In genomic region chr9:21926155-21926554, GRCm38 (mm10) we compare ENCODE assay signal across 8 mouse cellular contexts. TPM values are rescaled to one million over a fixed set of nuclear protein-coding genes. Genes with fewer than 3 reads are reported as not detected.
A peak's percentile ranks its signal among the peaks of the same experiment; 100 is the strongest.
DNase-seq lines count a peak whose midpoint lies in the region; ATAC-seq and TF ChIP-seq lines count a peak whose summit lies in the region.

No protein-coding gene starts in this region.

- DNase-seq in adrenal gland, postnatal 14 days, result peak; percentile 74
- DNase-seq in liver, embryonic 11.5 days (ENCODE audit: low spot score), result no peak
- no peak for DNase-seq in cerebellum, adult 9-10 months
- no peak for DNase-seq in thymus, postnatal 36 days

- 80% methylated on average over 6 of the region's 6 CpGs for WGBS in hindbrain, embryonic 13.5 days
- WGBS in liver, embryonic 11.5 days, result 66% methylated on average over 6 of the region's 6 CpGs
- 81% methylated on average over 6 of the region's 6 CpGs for WGBS in neural tube, embryonic 13.5 days

- no peak for TF ChIP-seq CTCF in E14TG2a.4 (conservative IDR thresholded peaks at IDR 0.05; ENCODE audit: low read length)

- H3K27ac ChIP-seq in hindbrain, embryonic 13.5 days, result no peak overlapping the region
- H3K27ac ChIP-seq in liver, embryonic 11.5 days (ENCODE audit: low read depth, low read length), result no peak overlapping the region
- H3K27ac ChIP-seq in neural tube, embryonic 13.5 days (replicated peaks), result no peak overlapping the region

- peak overlapping the region; percentile 73 for H3K9ac ChIP-seq in hindbrain, embryonic 13.5 days
- H3K9ac ChIP-seq in liver, embryonic 11.5 days (ENCODE audit: low read depth, low read length), result no peak overlapping the region
- H3K9ac ChIP-seq in neural tube, embryonic 13.5 days, result peak overlapping the region; percentile 79

- ATAC-seq in hindbrain, embryonic 13.5 days (ENCODE audit: low FRiP score), result no peak
- no peak for ATAC-seq in liver, embryonic 11.5 days (replicated peaks; ENCODE audit: low FRiP score)
- ATAC-seq in neural tube, embryonic 13.5 days (ENCODE audit: low read depth), result no peak
- ATAC-seq in megakaryocyte-erythroid progenitor cell, adult 5-6 weeks (replicated peaks; ENCODE audit: low FRiP score, low TSS enrichment, poor library complexity, severe bottlenecking), result no peak

- H3K4me3 ChIP-seq in E14TG2a.4 (replicated peaks; ENCODE audit: low read length), result peak overlapping the region; percentile 87
- H3K4me3 ChIP-seq in hindbrain, embryonic 13.5 days, result peak overlapping the region; percentile 48
- H3K4me3 ChIP-seq in liver, embryonic 11.5 days (ENCODE audit: low read depth, low read length), result peak overlapping the region; percentile 56; the same call in 1 of the 2 replicates
- H3K4me3 ChIP-seq in neural tube, embryonic 13.5 days, result peak overlapping the region; percentile 52

- peaks cover 53% of the 10 kb centered on the region for H3K4me1 ChIP-seq in E14TG2a.4 (replicated peaks; ENCODE audit: low read depth, low read length)
- H3K4me1 ChIP-seq in hindbrain, embryonic 13.5 days (replicated peaks), result peaks cover 16% of the 10 kb centered on the region
- peaks cover 14% of the 10 kb centered on the region for H3K4me1 ChIP-seq in liver, embryonic 11.5 days (replicated peaks; ENCODE audit: control insufficient read depth, insufficient read depth, low read length)
- H3K4me1 ChIP-seq in neural tube, embryonic 13.5 days (replicated peaks), result peaks cover 16% of the 10 kb centered on the region

- peaks cover 47% of the 10 kb centered on the region for H3K36me3 ChIP-seq in E14TG2a.4 (ENCODE audit: insufficient read depth, low read length)
- peaks cover 5% of the 10 kb centered on the region for H3K36me3 ChIP-seq in hindbrain, embryonic 13.5 days
- no peaks in the 10 kb centered on the region for H3K36me3 ChIP-seq in liver, embryonic 11.5 days (ENCODE audit: control insufficient read depth, insufficient read depth, low read length)
- H3K36me3 ChIP-seq in neural tube, embryonic 13.5 days, result peaks cover 7% of the 10 kb centered on the region; the same call in 1 of the 2 replicates

- H3K9me3 ChIP-seq in E14TG2a.4 (ENCODE audit: low read length), result no peaks in the 10 kb centered on the region
- H3K9me3 ChIP-seq in hindbrain, embryonic 13.5 days, result no peaks in the 10 kb centered on the region
- H3K9me3 ChIP-seq in liver, embryonic 11.5 days (ENCODE audit: control insufficient read depth, low read length), result no peaks in the 10 kb centered on the region
- H3K9me3 ChIP-seq in neural tube, embryonic 13.5 days, result no peaks in the 10 kb centered on the region

- no peaks in the 10 kb centered on the region for H3K27me3 ChIP-seq in E14TG2a.4 (ENCODE audit: insufficient read depth, low read length)
- no peaks in the 10 kb centered on the region for H3K27me3 ChIP-seq in hindbrain, embryonic 13.5 days
- H3K27me3 ChIP-seq in liver, embryonic 11.5 days (replicated peaks; ENCODE audit: control insufficient read depth, insufficient read depth, low read length), result no peaks in the 10 kb centered on the region
- H3K27me3 ChIP-seq in neural tube, embryonic 13.5 days, result no peaks in the 10 kb centered on the region

- H3K4me2 ChIP-seq in hindbrain, embryonic 13.5 days, result peak overlapping the region; percentile 71
- peak overlapping the region; percentile 68 for H3K4me2 ChIP-seq in liver, embryonic 11.5 days
- H3K4me2 ChIP-seq in neural tube, embryonic 13.5 days, result peak overlapping the region; percentile 67

RNA-seq across cellular contexts. Expression of gene Ccdc159, which starts 1.1 kb away (rescaled TPM):
- 6.5 and 8.5 TPM in 2 replicates for total RNA-seq in adrenal gland, postnatal 14 days (2021)
- polyA plus RNA-seq in hindbrain, embryonic 13.5 days (2015; fragmentation: Nextera tagmentation; extraction: Ambion mirVana), result 8.9 and 10.4 TPM in 2 replicates
- 2.2 and 2.9 TPM in 2 replicates for polyA plus RNA-seq in liver, embryonic 11.5 days (2014; fragmentation: Nextera tagmentation; extraction: Ambion mirVana)
- polyA plus RNA-seq in neural tube, embryonic 13.5 days (2015; fragmentation: Nextera tagmentation; extraction: Ambion mirVana), result 7.6 and 8.3 TPM in 2 replicates
- not detected in 2 replicates for total RNA-seq in megakaryocyte-erythroid progenitor cell, adult 5-6 weeks (2014; fragmentation: Nextera tagmentation)
- 0.46 TPM in 1 of 2 replicates, not detected in the other for total RNA-seq in megakaryocyte-erythroid progenitor cell, adult 5-6 weeks (2017)

RNA-seq across cellular contexts. Expression of gene Tmem205, which starts 1.2 kb away (rescaled TPM):
- 203 and 258 TPM in 2 replicates for total RNA-seq in adrenal gland, postnatal 14 days (2021)
- polyA plus RNA-seq in hindbrain, embryonic 13.5 days (2015; fragmentation: Nextera tagmentation; extraction: Ambion mirVana), result 47.1 and 48.2 TPM in 2 replicates
- polyA plus RNA-seq in liver, embryonic 11.5 days (2014; fragmentation: Nextera tagmentation; extraction: Ambion mirVana), result 45.0 and 51.0 TPM in 2 replicates
- 41.7 and 47.4 TPM in 2 replicates for polyA plus RNA-seq in neural tube, embryonic 13.5 days (2015; fragmentation: Nextera tagmentation; extraction: Ambion mirVana)
- total RNA-seq in megakaryocyte-erythroid progenitor cell, adult 5-6 weeks (2014; fragmentation: Nextera tagmentation), result 9.1 and 11.4 TPM in 2 replicates
- total RNA-seq in megakaryocyte-erythroid progenitor cell, adult 5-6 weeks (2017), result 4.1 and 8.5 TPM in 2 replicates

RNA-seq across cellular contexts. Expression of gene Rab3d, which starts 8.2 kb away (rescaled TPM):
- 30.2 and 35.6 TPM in 2 replicates for total RNA-seq in adrenal gland, postnatal 14 days (2021)
- 15.9 and 18.5 TPM in 2 replicates for polyA plus RNA-seq in hindbrain, embryonic 13.5 days (2015; fragmentation: Nextera tagmentation; extraction: Ambion mirVana)
- polyA plus RNA-seq in liver, embryonic 11.5 days (2014; fragmentation: Nextera tagmentation; extraction: Ambion mirVana), result 5.7 and 7.3 TPM in 2 replicates
- 25.9 and 26.2 TPM in 2 replicates for polyA plus RNA-seq in neural tube, embryonic 13.5 days (2015; fragmentation: Nextera tagmentation; extraction: Ambion mirVana)
- 4.9 and 8.7 TPM in 2 replicates for total RNA-seq in megakaryocyte-erythroid progenitor cell, adult 5-6 weeks (2014; fragmentation: Nextera tagmentation)
- total RNA-seq in megakaryocyte-erythroid progenitor cell, adult 5-6 weeks (2017), result 8.1 and 8.6 TPM in 2 replicates

RNA-seq across cellular contexts. Expression of gene Plppr2, which starts 10.7 kb away (rescaled TPM):
- 25.5 and 31.0 TPM in 2 replicates for total RNA-seq in adrenal gland, postnatal 14 days (2021)
- 67.5 and 71.4 TPM in 2 replicates for polyA plus RNA-seq in hindbrain, embryonic 13.5 days (2015; fragmentation: Nextera tagmentation; extraction: Ambion mirVana)
- 6.1 and 7.2 TPM in 2 replicates for polyA plus RNA-seq in liver, embryonic 11.5 days (2014; fragmentation: Nextera tagmentation; extraction: Ambion mirVana)
- polyA plus RNA-seq in neural tube, embryonic 13.5 days (2015; fragmentation: Nextera tagmentation; extraction: Ambion mirVana), result 69.5 and 73.1 TPM in 2 replicates
- not detected in 2 replicates for total RNA-seq in megakaryocyte-erythroid progenitor cell, adult 5-6 weeks (2014; fragmentation: Nextera tagmentation)
- not detected in 2 replicates for total RNA-seq in megakaryocyte-erythroid progenitor cell, adult 5-6 weeks (2017)

RNA-seq across cellular contexts. Expression of gene Swsap1, which starts 29.4 kb away (rescaled TPM):
- total RNA-seq in adrenal gland, postnatal 14 days (2021), result 13.1 and 13.7 TPM in 2 replicates
- polyA plus RNA-seq in hindbrain, embryonic 13.5 days (2015; fragmentation: Nextera tagmentation; extraction: Ambion mirVana), result 9.1 and 9.7 TPM in 2 replicates
- polyA plus RNA-seq in liver, embryonic 11.5 days (2014; fragmentation: Nextera tagmentation; extraction: Ambion mirVana), result 9.8 and 11.9 TPM in 2 replicates
- 8.8 and 10.7 TPM in 2 replicates for polyA plus RNA-seq in neural tube, embryonic 13.5 days (2015; fragmentation: Nextera tagmentation; extraction: Ambion mirVana)
- total RNA-seq in megakaryocyte-erythroid progenitor cell, adult 5-6 weeks (2014; fragmentation: Nextera tagmentation), result 4.1 and 9.1 TPM in 2 replicates
- 1.2 and 4.8 TPM in 2 replicates for total RNA-seq in megakaryocyte-erythroid progenitor cell, adult 5-6 weeks (2017)
